Mouse (Mus musculus): ENCODE results near the gene Cmah.

- TF ChIP-seq POLR2A (IDR thresholded peaks at IDR 0.05; ENCODE audit: control insufficient read depth, low read depth, low read length) (no peak), CTCF (IDR thresholded peaks at IDR 0.05; ENCODE audit: control insufficient read depth, insufficient read depth, insufficient replicate concordance, low read depth, low read length) (no peak)
Measured at GRCm38 (mm10) chr13:24522343-24522837, 195.2 kb downstream of the Cmah start.
